Mouse (Mus musculus) forebrain, embryonic 15.5 days (tissue): ENCODE measurements at regions not wholly inside any gene's neighbourhood (a gene's known extent, or its start where the extent isn't known, plus 50 kb on each side); places are given as distances from the start of the nearest gene placed in this dataset.
A peak's percentile ranks its signal among the peaks of the same experiment; 100 is the strongest.

Experiments
- ATAC-seq: fragments of 200-750 bp; cut with Nextera tagmentation; replicated peaks from 2 replicates; pipeline ENCODE4 v1.8.0; 2017; ENCODE audit warnings: mild to moderate bottlenecking, moderate TSS enrichment, moderate library complexity
- H3K27ac ChIP-seq: fragments of 300-500 bp; sonication (generic); replicated peaks from 2 replicates; pipeline ENCODE4 v1.5.1; 2015; ENCODE audit warnings: mild to moderate bottlenecking, inconsistent platforms
- H3K27me3 ChIP-seq: fragments of 300-500 bp; sonication (generic); 2 replicates; pipeline ENCODE4 v1.6.1; 2015; ENCODE audit warnings: inconsistent platforms
- H3K36me3 ChIP-seq: fragments of 300-500 bp; sonication (generic); 2 replicates; pipeline ENCODE4 v1.6.1; 2015; ENCODE audit warnings: mild to moderate bottlenecking, inconsistent platforms
- H3K4me1 ChIP-seq: fragments of 300-500 bp; sonication (generic); 2 replicates; pipeline ENCODE4 v1.6.1; 2015; ENCODE audit warnings: inconsistent platforms
- H3K4me2 ChIP-seq: fragments of 300-500 bp; sonication (generic); replicated peaks from 2 replicates; pipeline ENCODE4 v1.6.1; 2015; ENCODE audit warnings: mild to moderate bottlenecking, inconsistent platforms
- H3K4me3 ChIP-seq: fragments of 300-500 bp; sonication (generic); 2 replicates; pipeline ENCODE4 v1.5.1; 2015; ENCODE audit warnings: mild to moderate bottlenecking, inconsistent platforms
- H3K9ac ChIP-seq: fragments of 300-500 bp; sonication (generic); replicated peaks from 2 replicates; pipeline ENCODE4 v1.6.1; 2015; ENCODE audit warnings: mild to moderate bottlenecking, inconsistent platforms
- H3K9me3 ChIP-seq: fragments of 300-500 bp; sonication (generic); 2 replicates; pipeline ENCODE4 v1.6.1; 2016; ENCODE audit warnings: inconsistent platforms
- WGBS: fragments of 180-500 bp; shearing (Covaris S2); methylation state at CpG from one replicate; pipeline ENCODE4 v1.1.7; 2015; ENCODE audit warnings: mixed read lengths; 5-methylcytosine and 5-hydroxymethylcytosine counted together

GRCm38 (mm10) chr12:112411612-112412350 is 77.5 kb upstream of the A530016L24Rik start:
- no peaks in the 10 kb centered on the region for H3K36me3 ChIP-seq
- WGBS, result 24% methylated on average over 13 of the region's 13 CpGs
- no peaks in the 10 kb centered on the region for H3K9me3 ChIP-seq
- H3K4me1 ChIP-seq, result peaks cover 29% of the 10 kb centered on the region
- no peak for ATAC-seq
- H3K4me2 ChIP-seq, result no peak overlapping the region
- H3K4me3 ChIP-seq, result no peak overlapping the region
- H3K9ac ChIP-seq, result no peak overlapping the region
- no peaks in the 10 kb centered on the region for H3K27me3 ChIP-seq
- H3K27ac ChIP-seq, result 0 out of 2 replicates have a peak overlapping the region, but pooled peaks have one; percentile 17

- Histone ChIP-seq H3K27ac (0 out of 2 replicates have a peak overlapping the region, but pooled peaks have one; percentile 17), H3K27me3 (no peaks in the 10 kb centered on the region), H3K4me3 (no peak overlapping the region), H3K4me2 (no peak overlapping the region), H3K36me3 (no peaks in the 10 kb centered on the region), H3K9ac (no peak overlapping the region), H3K9me3 (no peaks in the 10 kb centered on the region), H3K4me1 (peaks cover 29% of the 10 kb centered on the region)
- no peak for ATAC-seq
- 51% methylated on average over 2 of the region's 2 CpGs for WGBS
Observed at GRCm38 (mm10) chr12:112412351-112412697, 76.9 kb upstream of the A530016L24Rik start.

- WGBS, result 52% methylated on average over 18 of the region's 18 CpGs
- 0 out of 2 replicates have a peak, but pooled peaks have one; percentile 53 for ATAC-seq
- Histone ChIP-seq H3K9ac (no peak overlapping the region), H3K4me1 (peaks cover 22% of the 10 kb centered on the region), H3K27me3 (no peaks in the 10 kb centered on the region), H3K36me3 (no peaks in the 10 kb centered on the region), H3K27ac (peak overlapping the region; percentile 71), H3K9me3 (no peaks in the 10 kb centered on the region), H3K4me3 (no peak overlapping the region), H3K4me2 (no peak overlapping the region)
Observed at GRCm38 (mm10) chr12:112415926-112416473, 73.2 kb upstream of the A530016L24Rik start.

GRCm38 (mm10) chr12:112416537-112416936 is 72.7 kb upstream of the A530016L24Rik start:
- ATAC-seq, result no peak
- Histone ChIP-seq H3K4me2 (no peak overlapping the region), H3K27me3 (no peaks in the 10 kb centered on the region), H3K9me3 (no peaks in the 10 kb centered on the region), H3K4me1 (peaks cover 21% of the 10 kb centered on the region), H3K4me3 (no peak overlapping the region), H3K36me3 (no peaks in the 10 kb centered on the region), H3K9ac (no peak overlapping the region), H3K27ac (peak overlapping the region; percentile 71)
- 83% methylated on average over 13 of the region's 13 CpGs for WGBS

- 87% methylated on average over 12 of the region's 12 CpGs for WGBS
- H3K4me3 ChIP-seq, result no peak overlapping the region
- no peaks in the 10 kb centered on the region for H3K27me3 ChIP-seq
- no peaks in the 10 kb centered on the region for H3K36me3 ChIP-seq
- no peaks in the 10 kb centered on the region for H3K9me3 ChIP-seq
- H3K9ac ChIP-seq, result no peak overlapping the region
- H3K27ac ChIP-seq, result no peak overlapping the region
- no peak overlapping the region for H3K4me2 ChIP-seq
- no peak for ATAC-seq
- peaks cover 25% of the 10 kb centered on the region for H3K4me1 ChIP-seq
Observed at GRCm38 (mm10) chr12:112418636-112419035, 70.6 kb upstream of the A530016L24Rik start.

GRCm38 (mm10) chr12:112422177-112422576 is 67.1 kb upstream of the A530016L24Rik start:
- Histone ChIP-seq H3K9me3 (no peaks in the 10 kb centered on the region), H3K9ac (no peak overlapping the region), H3K27ac (peak overlapping the region; percentile 12; the same call in 1 of the 2 replicates), H3K4me2 (no peak overlapping the region), H3K36me3 (no peaks in the 10 kb centered on the region), H3K4me3 (no peak overlapping the region), H3K27me3 (no peaks in the 10 kb centered on the region), H3K4me1 (peaks cover 12% of the 10 kb centered on the region; the same call in 1 of the 2 replicates)
- 44% methylated on average over 9 of the region's 9 CpGs for WGBS
- no peak for ATAC-seq

GRCm38 (mm10) chr12:112424150-112424549 is 65.1 kb upstream of the A530016L24Rik start:
- H3K4me1 ChIP-seq, result peaks cover 12% of the 10 kb centered on the region; the same call in 1 of the 2 replicates
- no peak overlapping the region for H3K4me2 ChIP-seq
- H3K36me3 ChIP-seq, result no peaks in the 10 kb centered on the region
- no peaks in the 10 kb centered on the region for H3K9me3 ChIP-seq
- H3K9ac ChIP-seq, result no peak overlapping the region
- 59% methylated on average over 6 of the region's 6 CpGs for WGBS
- H3K4me3 ChIP-seq, result no peak overlapping the region
- no peaks in the 10 kb centered on the region for H3K27me3 ChIP-seq
- 0 out of 2 replicates have a peak, but pooled peaks have one; percentile 49 for ATAC-seq
- peak overlapping the region; percentile 79 for H3K27ac ChIP-seq

- no peak overlapping the region for H3K9ac ChIP-seq
- peaks cover 23% of the 10 kb centered on the region for H3K4me1 ChIP-seq
- no peak overlapping the region for H3K27ac ChIP-seq
- ATAC-seq, result no peak
- H3K36me3 ChIP-seq, result no peaks in the 10 kb centered on the region
- no peaks in the 10 kb centered on the region for H3K9me3 ChIP-seq
- H3K27me3 ChIP-seq, result no peaks in the 10 kb centered on the region
- 79% methylated on average over 9 of the region's 9 CpGs for WGBS
- H3K4me3 ChIP-seq, result no peak overlapping the region
- H3K4me2 ChIP-seq, result no peak overlapping the region
Observed at GRCm38 (mm10) chr12:112426681-112427080, 62.6 kb upstream of the A530016L24Rik start.

- ATAC-seq, result no peak
- 68% methylated on average over 22 of the region's 22 CpGs for WGBS
Observed at GRCm38 (mm10) chr12:112430104-112430846, 59.0 kb upstream of the A530016L24Rik start.

GRCm38 (mm10) chr12:112433315-112433714 is 55.9 kb upstream of the A530016L24Rik start:
- Histone ChIP-seq H3K9me3 (no peaks in the 10 kb centered on the region), H3K4me2 (no peak overlapping the region), H3K36me3 (no peaks in the 10 kb centered on the region), H3K4me1 (peaks cover 52% of the 10 kb centered on the region), H3K27me3 (no peaks in the 10 kb centered on the region), H3K4me3 (no peak overlapping the region), H3K27ac (no peak overlapping the region), H3K9ac (no peak overlapping the region)
- WGBS, result 29% methylated on average over 12 of the region's 12 CpGs
- no peak for ATAC-seq

More at GRCm38 (mm10) chr12:112430104-112430846, 59.0 kb upstream of the A530016L24Rik start:
- no peak overlapping the region for H3K9ac ChIP-seq
- peak overlapping the region; percentile 21; the same call in 1 of the 2 replicates for H3K27ac ChIP-seq
- H3K36me3 ChIP-seq, result no peaks in the 10 kb centered on the region
- H3K4me1 ChIP-seq, result peaks cover 28% of the 10 kb centered on the region
- no peaks in the 10 kb centered on the region for H3K9me3 ChIP-seq
- no peak overlapping the region for H3K4me3 ChIP-seq
- no peak overlapping the region for H3K4me2 ChIP-seq
- no peaks in the 10 kb centered on the region for H3K27me3 ChIP-seq

GRCm38 (mm10) chr12:112434673-112435294 is 54.5 kb upstream of the A530016L24Rik start:
- Histone ChIP-seq H3K27me3 (no peaks in the 10 kb centered on the region), H3K9ac (no peak overlapping the region; the same call in 1 of the 2 replicates), H3K4me1 (peaks cover 51% of the 10 kb centered on the region), H3K4me3 (no peak overlapping the region), H3K27ac (peak overlapping the region; percentile 94), H3K36me3 (no peaks in the 10 kb centered on the region), H3K4me2 (no peak overlapping the region), H3K9me3 (no peaks in the 10 kb centered on the region)
- no peak for ATAC-seq
- WGBS, result 68% methylated on average over 3 of the region's 3 CpGs
